Mouse (Mus musculus) lung, adult 2 months (tissue): Measurements from ENCODE around the gene Vmn1r183.

Experiments used
- CTCF ChIP-seq: fragments of 200-500 bp; IDR thresholded peaks from 2 replicates; pipeline ENCODE4 v1.5.1; 2011; ENCODE audit warnings: mild to moderate bottlenecking, low read length, control low read depth; ENCODE audit not compliant: insufficient read depth
- POLR2A ChIP-seq: fragments of 200-500 bp; IDR thresholded peaks from 2 replicates; pipeline ENCODE4 v1.6.1; 2011; ENCODE audit warnings: low read depth, mild to moderate bottlenecking, control low read depth, low read length, borderline replicate concordance; ENCODE audit errors: extremely low read depth

DNA sequence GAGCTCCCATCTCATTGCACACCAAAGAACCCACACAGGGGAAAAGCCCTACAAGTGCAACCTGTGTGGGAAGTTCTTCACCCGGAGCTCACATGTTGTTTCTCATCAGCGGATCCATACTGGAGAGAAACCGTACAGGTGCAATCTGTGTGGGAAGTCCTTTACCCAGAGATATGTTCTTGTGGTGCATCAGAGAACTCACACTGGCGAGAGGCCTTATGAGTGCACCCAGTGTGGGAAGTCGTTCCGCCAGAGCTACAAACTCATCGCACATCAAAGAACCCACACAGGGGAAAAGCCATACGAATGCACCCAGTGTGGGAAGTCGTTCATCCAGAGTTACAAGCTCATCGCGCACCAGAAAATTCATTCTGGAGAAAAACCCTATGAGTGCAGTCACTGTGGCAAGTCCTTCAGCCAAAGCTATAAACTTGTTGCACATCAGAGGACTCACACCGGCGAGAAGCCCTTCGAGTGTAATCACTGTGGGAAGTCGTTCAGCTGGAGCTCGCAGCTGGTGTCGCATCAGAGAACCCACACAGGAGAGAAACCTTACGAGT is 52.2 kb downstream of the Vmn1r183 start:
- TF ChIP-seq POLR2A = no peak
- no peak for TF ChIP-seq CTCF
